ENCODE assay signal across 20 mouse cellular contexts in the genomic region with DNA sequence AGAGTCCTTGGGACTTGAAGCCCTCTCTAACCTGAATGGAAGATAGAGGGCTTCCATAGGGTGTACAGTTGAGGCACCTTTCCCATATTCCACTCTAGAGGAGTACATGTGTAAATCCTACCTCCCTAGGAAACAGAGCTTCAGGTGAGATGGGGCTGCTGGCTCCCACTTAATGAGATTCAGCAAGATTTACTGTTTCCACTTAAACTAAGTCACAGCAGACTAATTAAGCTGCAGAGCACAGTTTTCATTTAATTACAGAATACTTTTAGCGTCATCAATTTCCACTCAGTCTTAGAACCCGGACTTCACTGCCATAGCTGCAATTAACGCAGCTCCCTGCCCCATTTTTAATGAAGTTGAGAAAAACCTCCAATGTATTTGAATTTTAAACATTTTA.
A peak's percentile ranks its signal among the peaks of the same experiment; 100 is the strongest.
DNase-seq lines count a peak whose midpoint lies in the region; ATAC-seq and TF ChIP-seq lines count a peak whose summit lies in the region.
"Had no signal": no experiment of that assay in that cellular context is flagged by ENCODE, and none has a peak within 500 bp of the region (broad histone marks: within the 10 kb centered on the region; RNA-seq: fewer than 3 reads in every experiment).

No protein-coding gene starts in this region.

- 58% methylated on average over 3 of the region's 3 CpGs for WGBS in hindbrain, embryonic 15.5 days
- WGBS in hindbrain, embryonic 11.5 days = 91% methylated on average over 3 of the region's 3 CpGs
- 80% methylated on average over 3 of the region's 3 CpGs for WGBS in midbrain, postnatal 0 days
- 84% methylated on average over 3 of the region's 3 CpGs for WGBS in midbrain, embryonic 13.5 days
- 59% methylated on average over 3 of the region's 3 CpGs for WGBS in hindbrain, embryonic 16.5 days
- 35% methylated on average over 3 of the region's 3 CpGs for WGBS in neural tube, embryonic 14.5 days

- H3K4me2 ChIP-seq in hindbrain, embryonic 15.5 days = no peak overlapping the region
- H3K4me2 ChIP-seq in hindbrain, embryonic 11.5 days (replicated peaks; ENCODE audit: low read depth, low read length) = no peak overlapping the region
- no peak overlapping the region for H3K4me2 ChIP-seq in midbrain, postnatal 0 days (ENCODE audit: low read depth, low read length, poor library complexity, severe bottlenecking)
- H3K4me2 ChIP-seq in midbrain, embryonic 13.5 days (replicated peaks) = no peak overlapping the region
- no peak overlapping the region for H3K4me2 ChIP-seq in hindbrain, embryonic 16.5 days (ENCODE audit: low read length)
- no peak overlapping the region for H3K4me2 ChIP-seq in neural tube, embryonic 14.5 days (ENCODE audit: low read depth, low read length)
- H3K4me2 ChIP-seq: forebrain, embryonic 13.5 days; heart, embryonic 11.5 days had no signal

- no peak for TF ChIP-seq CTCF in midbrain, postnatal 0 days (IDR thresholded peaks at IDR 0.05)

- H3K27me3 ChIP-seq in hindbrain, embryonic 15.5 days = no peaks in the 10 kb centered on the region
- H3K27me3 ChIP-seq in hindbrain, embryonic 11.5 days (ENCODE audit: control insufficient read depth, insufficient read depth, low read length) = no peaks in the 10 kb centered on the region
- H3K27me3 ChIP-seq in midbrain, postnatal 0 days (ENCODE audit: insufficient read depth, low read length) = no peaks in the 10 kb centered on the region
- no peaks in the 10 kb centered on the region for H3K27me3 ChIP-seq in midbrain, embryonic 13.5 days
- H3K27me3 ChIP-seq in hindbrain, embryonic 16.5 days (replicated peaks; ENCODE audit: control insufficient read depth, insufficient read depth, low read length) = no peaks in the 10 kb centered on the region
- H3K27me3 ChIP-seq in neural tube, embryonic 14.5 days (ENCODE audit: control insufficient read depth, insufficient read depth, low read length) = no peaks in the 10 kb centered on the region
- H3K27me3 ChIP-seq: forebrain, embryonic 13.5 days had no signal

- ATAC-seq in hindbrain, embryonic 15.5 days (ENCODE audit: low FRiP score, low read depth) = peak; percentile 40; the same call in 1 of the 2 replicates
- ATAC-seq in hindbrain, embryonic 11.5 days (ENCODE audit: low FRiP score) = no peak
- ATAC-seq in midbrain, postnatal 0 days (ENCODE audit: low FRiP score) = no peak
- ATAC-seq in midbrain, embryonic 13.5 days = no peak
- ATAC-seq in hindbrain, embryonic 16.5 days = peak; percentile 78
- ATAC-seq in neural tube, embryonic 14.5 days (ENCODE audit: low read depth) = peak; percentile 78
- ATAC-seq: CD4-positive, CD25-positive, alpha-beta regulatory T cell, adult 4 months; forebrain, embryonic 13.5 days; forebrain, embryonic 16.5 days had no signal

- no peaks in the 10 kb centered on the region for H3K4me1 ChIP-seq in hindbrain, embryonic 15.5 days (replicated peaks)
- H3K4me1 ChIP-seq in hindbrain, embryonic 11.5 days (replicated peaks; ENCODE audit: control insufficient read depth, insufficient read depth, low read length) = no peaks in the 10 kb centered on the region
- H3K4me1 ChIP-seq in midbrain, postnatal 0 days (ENCODE audit: insufficient read depth, low read length) = no peaks in the 10 kb centered on the region
- H3K4me1 ChIP-seq in midbrain, embryonic 13.5 days (replicated peaks) = no peaks in the 10 kb centered on the region
- no peaks in the 10 kb centered on the region for H3K4me1 ChIP-seq in hindbrain, embryonic 16.5 days (ENCODE audit: control insufficient read depth, insufficient read depth, low read depth, low read length)
- H3K4me1 ChIP-seq in neural tube, embryonic 14.5 days (ENCODE audit: control insufficient read depth, insufficient read depth, low read length) = no peaks in the 10 kb centered on the region
- H3K4me1 ChIP-seq: forebrain, embryonic 10.5 days; forebrain, embryonic 13.5 days had no signal

- H3K4me3 ChIP-seq in hindbrain, embryonic 15.5 days = no peak overlapping the region
- H3K4me3 ChIP-seq in hindbrain, embryonic 11.5 days (ENCODE audit: low read depth, low read length) = no peak overlapping the region
- no peak overlapping the region for H3K4me3 ChIP-seq in midbrain, postnatal 0 days (ENCODE audit: low read depth, low read length)
- H3K4me3 ChIP-seq in midbrain, embryonic 13.5 days (replicated peaks) = no peak overlapping the region
- no peak overlapping the region for H3K4me3 ChIP-seq in hindbrain, embryonic 16.5 days (ENCODE audit: low read length)
- H3K4me3 ChIP-seq in neural tube, embryonic 14.5 days (ENCODE audit: low read depth, low read length) = no peak overlapping the region
- H3K4me3 ChIP-seq: forebrain, embryonic 10.5 days; forebrain, embryonic 13.5 days had no signal

- H3K36me3 ChIP-seq in hindbrain, embryonic 15.5 days = no peaks in the 10 kb centered on the region
- no peaks in the 10 kb centered on the region for H3K36me3 ChIP-seq in hindbrain, embryonic 11.5 days (ENCODE audit: control insufficient read depth, insufficient read depth, low read length)
- H3K36me3 ChIP-seq in midbrain, postnatal 0 days (ENCODE audit: insufficient read depth, low read length) = no peaks in the 10 kb centered on the region
- no peaks in the 10 kb centered on the region for H3K36me3 ChIP-seq in midbrain, embryonic 13.5 days
- no peaks in the 10 kb centered on the region for H3K36me3 ChIP-seq in hindbrain, embryonic 16.5 days (ENCODE audit: control insufficient read depth, insufficient read depth, low read length)
- no peaks in the 10 kb centered on the region for H3K36me3 ChIP-seq in neural tube, embryonic 14.5 days (ENCODE audit: control insufficient read depth, insufficient read depth, low read length)
- H3K36me3 ChIP-seq: forebrain, embryonic 10.5 days had no signal

- H3K9ac ChIP-seq in hindbrain, embryonic 15.5 days = no peak overlapping the region
- H3K9ac ChIP-seq in hindbrain, embryonic 11.5 days (ENCODE audit: low read depth, low read length) = no peak overlapping the region
- H3K9ac ChIP-seq in midbrain, postnatal 0 days (replicated peaks; ENCODE audit: low read length, poor library complexity, severe bottlenecking) = no peak overlapping the region
- H3K9ac ChIP-seq in midbrain, embryonic 13.5 days (replicated peaks) = no peak overlapping the region
- H3K9ac ChIP-seq in hindbrain, embryonic 16.5 days (ENCODE audit: low read depth, low read length) = no peak overlapping the region
- H3K9ac ChIP-seq in neural tube, embryonic 14.5 days (replicated peaks; ENCODE audit: low read depth, low read length) = no peak overlapping the region
- H3K9ac ChIP-seq: forebrain, embryonic 13.5 days had no signal

- intact Hi-C loops in gastrocnemius, postnatal 14 days (cut with DNase I; ENCODE audit: low total_unique reads) = no loop called here

- no peak for DNase-seq in hindbrain, embryonic 11.5 days (ENCODE audit: low spot score)
- peak; percentile 42 for DNase-seq in midbrain, postnatal 0 days (ENCODE audit: low spot score)
- DNase-seq in gastrocnemius, postnatal 14 days = no peak
- no peak for DNase-seq in heart, postnatal 4 days
- DNase-seq: adrenal gland, adult 2 months; adrenal gland, postnatal 14 days; cerebellum, adult 18-20 months; cerebellum, adult 9-10 months; cerebellum, postnatal 14 days; gastrocnemius, postnatal 10 days; heart, adult 11 months had no signal

- H3K9me3 ChIP-seq in hindbrain, embryonic 15.5 days = no peaks in the 10 kb centered on the region
- no peaks in the 10 kb centered on the region for H3K9me3 ChIP-seq in hindbrain, embryonic 11.5 days (ENCODE audit: control insufficient read depth, low read length)
- no peaks in the 10 kb centered on the region for H3K9me3 ChIP-seq in midbrain, postnatal 0 days (ENCODE audit: low read length)
- no peaks in the 10 kb centered on the region for H3K9me3 ChIP-seq in midbrain, embryonic 13.5 days
- no peaks in the 10 kb centered on the region for H3K9me3 ChIP-seq in hindbrain, embryonic 16.5 days (ENCODE audit: control insufficient read depth, low read length)
- H3K9me3 ChIP-seq in neural tube, embryonic 14.5 days (ENCODE audit: control insufficient read depth, low read length) = no peaks in the 10 kb centered on the region
- H3K9me3 ChIP-seq: forebrain, embryonic 10.5 days; forebrain, embryonic 13.5 days had no signal

- H3K27ac ChIP-seq in hindbrain, embryonic 15.5 days (replicated peaks) = no peak overlapping the region
- no peak overlapping the region for H3K27ac ChIP-seq in hindbrain, embryonic 11.5 days (ENCODE audit: low read depth, low read length)
- no peak overlapping the region for H3K27ac ChIP-seq in midbrain, postnatal 0 days (ENCODE audit: low read depth, low read length)
- no peak overlapping the region for H3K27ac ChIP-seq in midbrain, embryonic 13.5 days
- H3K27ac ChIP-seq in hindbrain, embryonic 16.5 days (ENCODE audit: low read depth, low read length) = no peak overlapping the region
- H3K27ac ChIP-seq in neural tube, embryonic 14.5 days (ENCODE audit: low read depth, low read length) = no peak overlapping the region
- H3K27ac ChIP-seq: forebrain, embryonic 10.5 days; forebrain, embryonic 13.5 days had no signal

Comparison
In these comparisons a context has a peak if more than half of its experiments do, and no peak if none do; other contexts are left out.
1. ATAC-seq: peak in hindbrain, embryonic 15.5 days (single experiment), hindbrain, embryonic 16.5 days (single experiment) and neural tube, embryonic 14.5 days (single experiment); none in hindbrain, embryonic 11.5 days (single experiment), midbrain, postnatal 0 days (single experiment) and midbrain, embryonic 13.5 days (single experiment).